Mouse (Mus musculus) bone marrow macrophage, adult 2 months (primary cell): ENCODE data around the gene D16Ertd472e.

Source experiments
- CTCF ChIP-seq: IDR thresholded peaks from 2 replicates; pipeline ENCODE4 v1.5.1; 2012; ENCODE audit warnings: low read depth, mild to moderate bottlenecking, low read length, moderate library complexity
- POLR2A ChIP-seq: IDR thresholded peaks from 2 replicates; pipeline ENCODE4 v1.6.1; 2012; ENCODE audit warnings: mild to moderate bottlenecking, low read depth, low read length, borderline replicate concordance

DNA sequence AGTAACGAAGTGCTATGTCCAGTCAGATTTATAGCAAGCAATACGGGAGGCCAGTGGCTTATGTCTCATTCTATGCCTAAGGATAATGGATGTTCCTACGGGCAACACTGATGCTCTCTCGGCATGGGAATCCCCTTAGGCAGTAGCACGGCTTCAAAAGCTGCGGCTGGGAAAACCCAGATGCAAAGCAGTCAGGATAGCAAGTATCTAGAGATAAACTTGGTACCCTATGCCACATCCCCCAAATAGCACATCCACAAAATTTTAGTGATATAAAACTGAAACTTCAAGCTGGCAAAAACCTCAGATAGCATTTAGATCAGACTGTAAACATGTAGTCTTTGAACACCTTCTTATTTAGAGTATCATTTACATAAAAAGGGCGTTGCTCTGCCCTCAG is 39.2 kb downstream of the D16Ertd472e start:
- TF ChIP-seq CTCF (no peak), POLR2A (no peak)
